Mouse (Mus musculus): ENCODE results near the gene Ext2. TPM values are rescaled to one million over a fixed set of nuclear protein-coding genes. Genes with fewer than 3 reads are reported as not detected.
A peak's percentile ranks its signal among the peaks of the same experiment; 100 is the strongest.

Gene Ext2
- polyA plus RNA-seq, 1 experiment from 2014 or later, result 79.8 TPM

DNA sequence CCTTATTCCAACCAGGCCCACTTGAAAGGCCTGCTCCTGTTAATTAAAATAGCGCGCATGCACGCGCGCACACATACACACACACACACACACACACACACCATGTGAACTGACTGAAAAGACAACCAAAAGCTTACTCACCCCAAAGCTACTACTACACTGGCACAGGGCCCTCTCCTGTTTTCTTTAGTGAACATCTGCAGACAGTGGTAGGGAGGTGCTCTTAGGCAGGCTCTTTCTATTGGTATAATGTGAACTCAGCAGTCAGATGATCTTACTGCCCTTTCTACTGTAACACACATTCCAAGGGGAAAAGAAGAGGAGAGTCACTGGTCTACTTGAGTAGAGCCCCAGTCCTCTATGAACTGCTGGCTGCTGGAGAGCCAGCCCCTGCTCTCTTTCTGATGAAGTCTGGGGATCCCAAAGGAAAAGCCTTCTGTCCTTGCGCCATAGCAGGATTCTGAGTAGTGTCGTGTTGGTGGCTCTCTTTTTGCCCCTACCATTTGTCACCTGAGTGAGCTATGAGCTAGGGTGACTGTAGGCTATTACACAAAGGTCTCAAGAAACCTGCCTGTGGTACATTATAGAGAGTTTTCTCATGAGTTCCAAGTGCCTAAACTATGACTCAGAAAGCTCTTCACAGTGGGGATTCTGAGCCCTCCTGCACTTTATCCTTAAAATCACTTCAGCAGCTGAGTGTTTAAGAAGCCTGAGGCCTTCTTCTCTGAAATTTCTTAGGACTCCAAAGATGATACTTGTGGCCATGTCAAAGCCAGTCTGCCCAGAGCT lies 45.9 kb downstream of the Ext2 start:
- Histone ChIP-seq H3K9ac (no peak overlapping the region), H3K4me3 (no peak overlapping the region), H3K27ac (ENCODE audit: poor library complexity, severe bottlenecking) (no peak overlapping the region), H3K4me1 (replicated peaks) (peaks cover 63% of the 10 kb centered on the region), H3K27me3 (replicated peaks) (no peaks in the 10 kb centered on the region), H3K4me2 (no peak overlapping the region), H3K36me3 (0 out of 2 replicates have a peak, but pooled peaks cover 2% of the 10 kb centered on the region), H3K9me3 (replicated peaks) (no peaks in the 10 kb centered on the region)
- ATAC-seq (ENCODE audit: insufficient number of reproducible peaks, low FRiP score), result no peak
- 86% methylated on average over 7 of the region's 7 CpGs for WGBS

DNA sequence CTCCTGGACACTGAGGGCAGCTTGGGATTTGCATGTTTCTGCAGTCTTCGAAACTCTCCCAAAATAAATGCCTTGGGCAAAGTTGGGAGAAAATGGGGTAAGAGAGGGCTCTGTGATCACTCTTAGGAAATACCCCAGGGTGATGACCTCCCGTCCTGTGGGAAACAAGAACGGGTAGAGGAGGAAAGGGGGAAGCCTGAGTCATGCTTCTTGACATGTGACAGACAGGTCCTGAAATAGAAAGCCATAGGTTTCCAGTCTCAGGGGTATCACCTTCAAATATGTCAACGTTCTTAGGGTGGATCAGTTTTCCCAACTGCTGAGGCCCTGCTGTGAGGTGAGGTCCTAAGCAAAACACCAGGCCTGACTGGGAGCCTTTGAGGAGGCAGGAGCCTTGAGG lies 46.9 kb downstream of the Ext2 start:
- no peak overlapping the region for H3K9ac ChIP-seq
- peaks cover 66% of the 10 kb centered on the region for H3K4me1 ChIP-seq (replicated peaks)
- 0 out of 2 replicates have a peak, but pooled peaks cover 2% of the 10 kb centered on the region for H3K36me3 ChIP-seq
- no peak overlapping the region for H3K27ac ChIP-seq (ENCODE audit: poor library complexity, severe bottlenecking)
- WGBS, result 33% methylated on average over 4 of the region's 4 CpGs
- no peak overlapping the region for H3K4me2 ChIP-seq
- H3K9me3 ChIP-seq (replicated peaks), result no peaks in the 10 kb centered on the region
- no peak for ATAC-seq (ENCODE audit: insufficient number of reproducible peaks, low FRiP score)
- no peak overlapping the region for H3K4me3 ChIP-seq
- H3K27me3 ChIP-seq (replicated peaks), result no peaks in the 10 kb centered on the region

DNA sequence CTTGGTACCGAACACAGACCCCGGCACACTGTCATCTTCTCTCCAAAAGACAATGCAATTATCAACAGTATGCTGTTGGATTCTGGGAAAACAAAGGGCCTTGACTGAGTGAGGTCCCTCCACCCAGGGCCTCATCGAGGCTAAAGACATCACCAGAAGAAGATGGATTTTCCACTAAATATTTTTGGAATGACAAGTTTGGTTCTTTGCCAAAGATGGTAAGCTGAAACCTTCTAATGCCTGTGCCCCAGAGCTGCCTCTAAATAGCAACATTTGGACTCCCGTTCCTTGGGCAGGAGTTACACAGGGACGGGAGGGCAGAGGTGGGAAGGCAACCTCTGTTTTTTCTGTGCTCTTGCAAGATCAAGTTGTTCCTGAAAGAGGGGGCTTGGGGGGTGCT lies 47.4 kb downstream of the Ext2 start:
- H3K36me3 ChIP-seq, result 0 out of 2 replicates have a peak, but pooled peaks cover 2% of the 10 kb centered on the region
- 47% methylated on average over 5 of the region's 5 CpGs for WGBS
- H3K9me3 ChIP-seq (replicated peaks), result no peaks in the 10 kb centered on the region
- ATAC-seq (ENCODE audit: insufficient number of reproducible peaks, low FRiP score), result no peak
- no peak overlapping the region for H3K9ac ChIP-seq
- H3K27ac ChIP-seq (ENCODE audit: poor library complexity, severe bottlenecking), result no peak overlapping the region
- no peak overlapping the region for H3K4me2 ChIP-seq
- H3K27me3 ChIP-seq (replicated peaks), result no peaks in the 10 kb centered on the region
- H3K4me1 ChIP-seq (replicated peaks), result peaks cover 66% of the 10 kb centered on the region
- H3K4me3 ChIP-seq, result no peak overlapping the region

DNA sequence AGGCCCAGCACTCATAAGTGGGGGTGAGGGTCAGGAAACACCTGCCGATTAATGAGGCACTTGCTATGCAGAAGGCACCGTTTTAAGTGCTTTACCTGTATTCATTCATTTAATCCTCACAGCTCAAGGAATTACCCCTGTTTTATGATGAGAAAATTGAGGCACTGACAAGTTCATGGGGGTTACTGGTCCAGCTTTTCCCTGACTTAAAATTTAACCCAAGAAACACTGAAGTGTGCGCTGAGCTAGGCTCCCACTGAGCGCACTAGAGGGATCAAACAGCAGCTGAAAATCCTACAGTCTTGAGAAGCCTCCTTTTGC lies 49.6 kb downstream of the Ext2 start:
- Histone ChIP-seq H3K27me3 (replicated peaks) (no peaks in the 10 kb centered on the region), H3K4me1 (replicated peaks) (peaks cover 56% of the 10 kb centered on the region)
- no peak for ATAC-seq (ENCODE audit: insufficient number of reproducible peaks, low FRiP score)

DNA sequence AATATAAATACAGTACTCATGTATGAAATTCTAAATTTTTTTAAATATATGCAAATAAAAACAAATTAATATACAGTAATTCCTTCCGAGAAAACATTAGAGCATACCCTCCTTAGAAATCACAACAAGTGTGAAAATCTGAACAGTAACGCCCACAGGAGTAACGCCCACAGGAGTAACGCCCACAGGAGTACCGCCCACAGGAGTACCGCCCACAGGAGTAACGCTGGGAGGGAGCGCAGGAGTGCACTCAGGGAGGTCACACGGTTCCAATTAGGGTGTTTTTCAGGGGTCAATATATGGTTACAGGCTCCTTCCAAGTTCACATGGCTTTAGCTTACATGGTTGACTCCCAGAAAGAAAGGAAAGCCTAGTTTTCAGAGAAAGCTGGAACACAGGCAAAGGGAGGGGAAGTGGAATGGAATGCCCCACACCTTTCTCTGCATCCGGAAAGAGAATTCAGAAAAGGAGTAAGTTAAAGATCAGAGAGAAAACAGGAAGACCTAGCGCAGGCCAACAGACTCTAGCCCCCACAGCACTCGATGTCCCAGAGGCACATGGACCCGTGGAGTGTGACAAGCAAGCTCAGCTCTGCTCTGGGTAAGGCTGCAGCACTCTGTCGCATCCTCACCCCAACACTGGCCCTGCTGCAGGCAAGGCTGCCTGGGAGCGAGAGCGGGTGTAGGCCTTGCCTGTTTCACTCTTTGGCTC lies 50.2 kb downstream of the Ext2 start:
- Histone ChIP-seq H3K27me3 (replicated peaks) (no peaks in the 10 kb centered on the region), H3K27ac (ENCODE audit: poor library complexity, severe bottlenecking) (no peak overlapping the region), H3K9ac (no peak overlapping the region), H3K4me2 (no peak overlapping the region), H3K4me1 (replicated peaks) (peaks cover 55% of the 10 kb centered on the region), H3K4me3 (no peak overlapping the region), H3K9me3 (replicated peaks) (no peaks in the 10 kb centered on the region), H3K36me3 (peaks cover 5% of the 10 kb centered on the region; the same call in 1 of the 2 replicates)
- WGBS, result 44% methylated on average over 16 of the region's 16 CpGs
- ATAC-seq (ENCODE audit: insufficient number of reproducible peaks, low FRiP score), result no peak

More for the DNA sequence above, 49.6 kb downstream of the Ext2 start:
- Histone ChIP-seq H3K9me3 (replicated peaks) (no peaks in the 10 kb centered on the region), H3K9ac (no peak overlapping the region), H3K36me3 (peaks cover 4% of the 10 kb centered on the region; the same call in 1 of the 2 replicates), H3K27ac (ENCODE audit: poor library complexity, severe bottlenecking) (no peak overlapping the region), H3K4me2 (no peak overlapping the region), H3K4me3 (no peak overlapping the region)
- WGBS, result 61% methylated on average over 4 of the region's 4 CpGs

DNA sequence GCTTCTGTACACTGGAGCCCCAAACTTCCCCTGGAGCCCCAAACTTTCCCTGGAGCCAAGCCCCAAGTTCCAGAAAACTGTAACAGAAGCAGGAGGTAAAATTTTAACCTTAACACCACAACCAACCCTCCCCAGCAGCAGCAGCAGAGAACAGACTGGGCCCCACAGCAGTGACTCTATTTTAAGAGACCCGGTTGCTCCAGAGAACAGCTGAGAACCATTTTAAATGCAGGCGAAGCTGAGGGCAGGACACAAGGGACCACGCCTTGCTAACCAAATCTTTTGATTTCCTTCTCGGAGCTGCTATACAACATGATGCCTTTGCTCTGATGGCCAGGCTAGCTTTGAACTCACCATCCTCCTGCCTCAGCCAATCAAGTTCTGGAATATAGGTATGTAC lies 51.5 kb downstream of the Ext2 start:
- H3K9ac ChIP-seq, result no peak overlapping the region
- 48% methylated on average over 4 of the region's 4 CpGs for WGBS
- no peak overlapping the region for H3K4me2 ChIP-seq

DNA sequence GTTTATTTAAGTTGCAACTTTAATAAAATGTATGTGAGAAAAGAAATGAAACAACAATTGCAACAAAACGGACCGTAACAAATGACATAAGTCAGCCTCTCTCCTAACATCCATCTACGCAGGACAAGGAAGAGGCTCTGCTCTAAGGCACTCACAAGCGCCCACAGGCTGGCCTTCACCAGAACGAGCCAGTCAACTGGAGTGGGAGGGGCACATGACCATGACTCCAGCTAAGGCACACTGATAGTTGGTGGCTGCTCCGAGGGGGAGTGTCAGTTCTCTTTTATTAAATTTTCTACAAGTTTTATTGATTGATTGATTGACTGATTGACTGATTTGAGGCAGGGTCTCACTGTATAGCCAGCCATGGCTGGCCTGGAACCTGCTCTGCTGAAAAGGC lies 52.5 kb downstream of the Ext2 start:
- Histone ChIP-seq H3K4me3 (no peak overlapping the region), H3K36me3 (peaks cover 11% of the 10 kb centered on the region; the same call in 1 of the 2 replicates), H3K9ac (no peak overlapping the region), H3K4me2 (no peak overlapping the region), H3K27me3 (replicated peaks) (no peaks in the 10 kb centered on the region), H3K9me3 (replicated peaks) (no peaks in the 10 kb centered on the region), H3K4me1 (replicated peaks) (peaks cover 32% of the 10 kb centered on the region), H3K27ac (ENCODE audit: poor library complexity, severe bottlenecking) (no peak overlapping the region)
- ATAC-seq (ENCODE audit: insufficient number of reproducible peaks, low FRiP score), result no peak
- 83% methylated on average over 6 of the region's 6 CpGs for WGBS

More for the DNA sequence above, 51.5 kb downstream of the Ext2 start:
- Histone ChIP-seq H3K4me1 (replicated peaks) (peaks cover 42% of the 10 kb centered on the region), H3K27ac (ENCODE audit: poor library complexity, severe bottlenecking) (peak overlapping the region; percentile 36; the same call in 1 of the 2 replicates), H3K27me3 (replicated peaks) (no peaks in the 10 kb centered on the region), H3K36me3 (peaks cover 11% of the 10 kb centered on the region; the same call in 1 of the 2 replicates), H3K4me3 (no peak overlapping the region), H3K9me3 (replicated peaks) (no peaks in the 10 kb centered on the region)
- ATAC-seq (ENCODE audit: insufficient number of reproducible peaks, low FRiP score), result no peak

DNA sequence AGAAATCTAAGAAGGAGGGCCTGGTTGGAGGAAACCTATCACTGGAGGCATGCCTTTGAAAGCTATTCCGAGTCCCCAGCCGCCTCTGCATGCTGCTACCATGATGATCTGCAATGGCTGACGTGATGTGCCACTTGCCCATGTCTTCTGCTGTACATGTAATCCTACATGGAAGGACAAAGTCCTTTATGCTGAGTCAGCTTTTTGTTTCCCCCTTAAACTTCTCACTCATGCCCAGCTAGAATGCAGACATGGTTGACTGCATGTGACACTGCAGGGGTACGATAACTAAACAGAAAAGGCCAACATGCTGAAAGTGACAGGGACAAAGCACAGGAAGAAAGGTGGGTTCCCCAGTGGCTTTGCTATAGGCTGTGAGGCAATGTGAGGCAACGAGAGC lies 56.6 kb downstream of the Ext2 start:
- 82% methylated on average over 5 of the region's 5 CpGs for WGBS
- no peak overlapping the region for H3K4me2 ChIP-seq

DNA sequence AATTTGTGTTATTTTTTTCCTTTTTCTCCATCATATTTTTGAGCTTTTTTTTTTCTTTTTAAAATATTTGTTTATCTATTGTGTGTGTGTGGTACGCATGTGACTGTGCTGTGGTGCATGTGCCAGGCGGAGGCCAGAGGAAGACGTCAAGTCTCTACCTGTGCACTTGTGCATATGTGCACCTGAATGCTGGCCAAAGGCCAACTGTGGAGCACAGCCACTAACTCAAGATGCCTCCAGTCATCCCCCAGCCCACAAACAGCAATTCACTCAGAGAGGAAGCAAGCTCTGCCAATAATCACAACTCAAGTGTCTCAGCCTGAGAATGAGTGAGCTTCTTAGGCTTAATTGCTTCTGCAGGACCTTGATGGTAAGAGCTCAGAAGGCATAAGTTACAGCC lies 58.2 kb downstream of the Ext2 start:
- 93% methylated on average over 3 of the region's 3 CpGs for WGBS
- no peaks in the 10 kb centered on the region for H3K9me3 ChIP-seq (replicated peaks)
- H3K4me1 ChIP-seq (replicated peaks), result 0 out of 2 replicates have a peak, but pooled peaks cover 3% of the 10 kb centered on the region
- no peak for ATAC-seq (ENCODE audit: insufficient number of reproducible peaks, low FRiP score)
- no peaks in the 10 kb centered on the region for H3K27me3 ChIP-seq (replicated peaks)
- no peak overlapping the region for H3K4me3 ChIP-seq
- H3K36me3 ChIP-seq, result peaks cover 32% of the 10 kb centered on the region
- no peak overlapping the region for H3K9ac ChIP-seq
- no peak overlapping the region for H3K27ac ChIP-seq (ENCODE audit: poor library complexity, severe bottlenecking)
- H3K4me2 ChIP-seq, result no peak overlapping the region

More for the DNA sequence above, 56.6 kb downstream of the Ext2 start:
- H3K27me3 ChIP-seq (replicated peaks), result no peaks in the 10 kb centered on the region
- peaks cover 25% of the 10 kb centered on the region for H3K36me3 ChIP-seq
- H3K27ac ChIP-seq (ENCODE audit: poor library complexity, severe bottlenecking), result no peak overlapping the region
- ATAC-seq (ENCODE audit: insufficient number of reproducible peaks, low FRiP score), result no peak
- H3K4me3 ChIP-seq, result no peak overlapping the region
- H3K9ac ChIP-seq, result no peak overlapping the region
- peaks cover 10% of the 10 kb centered on the region for H3K4me1 ChIP-seq (replicated peaks)
- no peaks in the 10 kb centered on the region for H3K9me3 ChIP-seq (replicated peaks)

DNA sequence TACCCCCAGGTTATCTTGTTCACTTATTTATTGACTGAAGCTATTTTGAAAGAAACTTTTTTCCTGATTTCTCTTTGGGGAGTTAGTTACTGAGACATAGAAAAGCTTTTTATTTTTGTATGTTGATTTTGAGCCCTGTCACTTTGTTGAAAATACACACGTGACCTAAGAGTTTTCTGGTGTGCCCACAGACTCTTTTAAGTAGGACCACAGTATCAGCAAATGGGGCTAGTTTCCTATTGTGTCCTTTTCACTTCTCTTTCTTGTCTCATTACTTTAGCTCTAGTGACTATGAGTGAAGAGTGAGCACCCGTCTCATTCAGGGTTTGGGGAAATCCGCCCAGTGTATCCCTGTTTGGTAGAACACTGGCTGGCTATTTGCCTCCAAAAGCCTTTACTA lies 62.0 kb downstream of the Ext2 start:
- H3K4me3 ChIP-seq, result no peak overlapping the region
- H3K4me2 ChIP-seq, result no peak overlapping the region
- no peak overlapping the region for H3K9ac ChIP-seq
- H3K27ac ChIP-seq (ENCODE audit: poor library complexity, severe bottlenecking), result no peak overlapping the region
- peaks cover 22% of the 10 kb centered on the region for H3K36me3 ChIP-seq
- ATAC-seq (ENCODE audit: insufficient number of reproducible peaks, low FRiP score), result no peak
- H3K9me3 ChIP-seq (replicated peaks), result no peaks in the 10 kb centered on the region
- H3K4me1 ChIP-seq (replicated peaks), result peaks cover 15% of the 10 kb centered on the region
- no peaks in the 10 kb centered on the region for H3K27me3 ChIP-seq (replicated peaks)
- 86% methylated on average over 3 of the region's 3 CpGs for WGBS

DNA sequence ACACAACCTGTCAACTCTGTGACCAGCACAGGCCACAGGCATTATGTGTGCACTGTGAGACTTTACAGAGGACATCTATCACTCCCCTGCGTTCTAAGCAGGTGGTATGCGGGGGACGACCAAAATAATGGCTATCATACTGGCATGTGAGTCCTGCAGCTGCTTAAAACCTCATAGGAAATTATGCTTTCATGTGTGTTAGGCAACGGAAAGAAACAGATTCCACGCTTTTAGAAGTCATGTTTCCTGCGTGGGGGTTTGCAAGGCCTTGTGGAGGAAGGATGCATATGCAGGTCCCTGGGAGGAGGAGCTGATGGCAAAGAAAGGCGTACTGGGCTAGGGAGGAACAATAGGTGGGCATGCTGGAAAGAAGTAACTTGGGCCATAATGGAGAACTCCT lies 63.2 kb downstream of the Ext2 start:
- Histone ChIP-seq H3K4me1 (replicated peaks) (peaks cover 24% of the 10 kb centered on the region), H3K9ac (no peak overlapping the region), H3K36me3 (peaks cover 22% of the 10 kb centered on the region), H3K9me3 (replicated peaks) (no peaks in the 10 kb centered on the region), H3K4me2 (no peak overlapping the region), H3K4me3 (no peak overlapping the region), H3K27me3 (replicated peaks) (no peaks in the 10 kb centered on the region), H3K27ac (ENCODE audit: poor library complexity, severe bottlenecking) (no peak overlapping the region)
- 67% methylated on average over 7 of the region's 7 CpGs for WGBS
- no peak for ATAC-seq (ENCODE audit: insufficient number of reproducible peaks, low FRiP score)

Measured in heart, embryonic 12.5 days (tissue).